Mouse (Mus musculus) intestine, embryonic 14.5 days (tissue): ENCODE measurements at regions not wholly inside any gene's neighbourhood (a gene's known extent, or its start where the extent isn't known, plus 50 kb on each side); places are given as distances from the start of the nearest gene placed in this dataset.

Source experiments
- ATAC-seq: fragments of 200-750 bp; cut with Nextera tagmentation; replicated peaks from 2 replicates; pipeline ENCODE4 v1.8.0; 2017; ENCODE audit warnings: low read depth, moderate number of reproducible peaks, moderate TSS enrichment, moderate library complexity; ENCODE audit not compliant: low FRiP score, low TSS enrichment
- DNase-seq: peaks from one replicate; pipeline ENCODE4 v3.0.0-alpha.2; 2018; ENCODE audit warnings: low spot score
- H3K27ac ChIP-seq: fragments of 300-500 bp; sonication (generic); 2 replicates; pipeline ENCODE4 v1.5.1; 2014; ENCODE audit warnings: low read depth, mild to moderate bottlenecking, control low read depth
- H3K27me3 ChIP-seq: fragments of 300-500 bp; sonication (generic); replicated peaks from 2 replicates; pipeline ENCODE4 v1.6.1; 2014; ENCODE audit warnings: low read length, control low read depth; ENCODE audit not compliant: control insufficient read depth, insufficient read depth
- H3K36me3 ChIP-seq: fragments of 300-500 bp; sonication (generic); 2 replicates; pipeline ENCODE4 v1.6.1; 2014; ENCODE audit warnings: low read length, control low read depth; ENCODE audit not compliant: control insufficient read depth, insufficient read depth
- H3K4me1 ChIP-seq: fragments of 300-500 bp; sonication (generic); replicated peaks from 2 replicates; pipeline ENCODE4 v1.6.1; 2014; ENCODE audit warnings: low read length, control low read depth, mixed read lengths; ENCODE audit not compliant: control insufficient read depth, insufficient read depth
- H3K4me2 ChIP-seq: fragments of 300-500 bp; sonication (generic); 2 replicates; pipeline ENCODE4 v1.6.1; 2014; ENCODE audit warnings: low read length
- H3K4me3 ChIP-seq: fragments of 300-500 bp; sonication (generic); 2 replicates; pipeline ENCODE4 v1.5.1; 2014; ENCODE audit warnings: low read depth, low read length, control low read depth, mixed read lengths
- H3K9ac ChIP-seq: fragments of 300-500 bp; sonication (generic); 2 replicates; pipeline ENCODE4 v1.6.1; 2014; ENCODE audit warnings: mild to moderate bottlenecking, low read length
- H3K9me3 ChIP-seq: fragments of 300-500 bp; sonication (generic); 2 replicates; pipeline ENCODE4 v1.6.1; 2016; ENCODE audit warnings: low read length, control low read depth; ENCODE audit not compliant: control insufficient read depth
- WGBS: fragments of 180-500 bp; shearing (Covaris S2); extraction: QIAGEN DNeasy Blood & Tissue Kit; methylation state at CpG from one replicate; pipeline ENCODE4 v1.1.7; 2014; 5-methylcytosine and 5-hydroxymethylcytosine counted together

DNA sequence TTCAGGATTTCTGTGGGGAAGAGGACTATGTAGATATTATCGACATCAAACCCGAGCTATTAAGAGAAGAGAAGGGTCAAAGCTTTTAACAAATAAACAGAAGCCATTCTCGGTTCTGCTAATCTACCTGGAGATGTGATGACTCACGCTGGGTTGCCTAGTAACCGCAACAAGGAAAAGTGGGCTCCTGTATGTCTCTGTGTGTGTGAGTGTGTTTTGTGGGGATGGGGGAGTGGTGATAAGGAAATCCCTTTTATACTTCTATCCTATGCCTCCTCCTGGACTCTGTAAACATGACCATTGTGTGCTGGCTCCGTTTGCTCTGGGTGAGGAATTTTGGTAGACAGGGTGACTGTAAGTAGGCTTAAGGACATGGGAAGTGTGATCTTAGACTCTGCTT lies 361.3 kb upstream of the Gm10131 start:
- 20% methylated on average over 6 of the region's 6 CpGs for WGBS
- Histone ChIP-seq H3K27ac (no peak overlapping the region), H3K27me3 (no peaks in the 10 kb centered on the region), H3K4me3 (no peak overlapping the region), H3K9me3 (no peaks in the 10 kb centered on the region), H3K9ac (no peak overlapping the region), H3K4me1 (peaks cover 19% of the 10 kb centered on the region), H3K4me2 (peak overlapping the region; percentile 11; the same call in 1 of the 2 replicates), H3K36me3 (no peaks in the 10 kb centered on the region)
- ATAC-seq (peak; percentile 87), DNase-seq (no peak)

DNA sequence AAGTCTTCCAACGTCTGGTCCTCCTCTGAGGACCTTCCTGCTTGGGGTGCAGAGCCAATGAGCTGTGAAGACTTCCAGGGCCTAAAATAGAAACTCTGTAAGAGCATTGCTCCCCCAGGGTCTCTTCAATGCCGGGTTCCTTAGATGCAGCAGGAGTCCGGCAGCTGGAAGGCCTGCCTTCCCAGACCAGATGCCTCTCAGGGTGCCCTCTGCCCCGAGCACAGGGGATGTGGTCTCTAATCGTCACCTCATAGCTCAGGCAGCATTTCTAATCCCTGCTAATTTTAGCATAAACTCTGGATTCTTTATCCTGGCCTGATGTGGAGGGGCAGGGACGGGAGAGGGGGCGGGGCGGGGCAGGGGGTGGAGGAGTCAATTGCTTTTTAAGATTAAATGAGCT lies 360.9 kb upstream of the Gm10131 start:
- ATAC-seq (peak; percentile 58; the same call in 1 of the 2 replicates), DNase-seq (no peak)
- H3K27ac ChIP-seq, result no peak overlapping the region
- H3K4me1 ChIP-seq, result peaks cover 19% of the 10 kb centered on the region
- no peaks in the 10 kb centered on the region for H3K9me3 ChIP-seq
- H3K9ac ChIP-seq, result no peak overlapping the region
- H3K4me3 ChIP-seq, result no peak overlapping the region
- H3K36me3 ChIP-seq, result no peaks in the 10 kb centered on the region
- WGBS, result 28% methylated on average over 8 of the region's 8 CpGs
- peak overlapping the region; percentile 11; the same call in 1 of the 2 replicates for H3K4me2 ChIP-seq
- H3K27me3 ChIP-seq, result no peaks in the 10 kb centered on the region

DNA sequence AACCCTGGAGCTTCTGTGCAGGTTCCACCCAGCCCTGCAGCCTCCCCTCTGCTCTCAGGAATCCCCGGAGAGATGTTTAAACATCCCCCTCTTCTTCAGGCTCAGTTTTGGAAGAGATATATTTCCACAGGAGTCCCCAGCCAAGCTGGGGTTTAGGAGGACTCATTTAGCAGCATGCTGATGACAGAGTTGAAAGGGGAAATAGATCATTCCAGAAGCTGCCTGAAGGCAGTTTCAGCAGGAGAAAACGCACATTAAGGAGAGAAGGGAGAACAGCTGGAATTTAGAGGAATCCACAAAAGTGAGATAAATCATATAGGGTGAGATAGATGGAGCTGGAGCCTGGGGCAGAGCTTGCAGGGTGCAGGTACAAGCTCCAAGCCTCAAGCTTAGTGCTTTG lies 357.6 kb upstream of the Gm10131 start:
- no peak for ATAC-seq
- WGBS, result 29% methylated on average over 2 of the region's 2 CpGs
- no peak overlapping the region for H3K27ac ChIP-seq
- no peaks in the 10 kb centered on the region for H3K36me3 ChIP-seq
- no peak overlapping the region for H3K4me3 ChIP-seq
- no peak for DNase-seq
- H3K27me3 ChIP-seq, result no peaks in the 10 kb centered on the region
- H3K9ac ChIP-seq, result no peak overlapping the region
- H3K4me1 ChIP-seq, result peaks cover 19% of the 10 kb centered on the region
- H3K4me2 ChIP-seq, result no peak overlapping the region
- H3K9me3 ChIP-seq, result 0 out of 2 replicates have a peak, but pooled peaks cover 3% of the 10 kb centered on the region

DNA sequence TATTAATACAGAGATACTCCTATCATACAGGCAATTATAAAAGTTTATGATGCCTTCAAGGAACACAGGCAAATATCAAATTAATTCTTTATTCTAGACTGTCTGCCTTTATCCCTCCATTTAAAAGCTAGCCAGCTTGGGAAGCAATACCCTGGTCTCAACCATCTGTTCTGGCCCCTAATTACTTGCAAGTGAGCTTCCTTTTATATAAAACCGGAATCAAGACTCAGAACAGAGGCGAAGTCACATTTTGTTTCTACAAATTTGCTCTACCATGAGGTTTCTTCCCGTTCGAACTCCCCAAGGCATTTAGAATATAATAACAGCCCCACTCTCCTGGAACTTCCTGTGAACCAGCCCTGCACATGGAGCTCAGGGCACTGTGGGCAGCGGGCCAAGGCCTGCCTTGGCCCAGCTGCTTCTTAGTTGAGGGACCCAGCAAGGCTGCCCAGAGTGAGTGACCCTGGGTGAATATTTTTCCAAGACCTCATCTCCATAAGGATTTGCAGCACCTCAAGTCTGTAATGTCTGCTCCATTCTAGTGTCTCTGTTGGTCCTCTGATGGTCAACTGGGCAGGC lies 355.3 kb upstream of the Gm10131 start:
- H3K4me1 ChIP-seq, result peaks cover 8% of the 10 kb centered on the region
- whole genome bisulfite sequencing, result 72% methylated on average over 5 of the region's 5 CpGs
- H3K27me3 ChIP-seq, result no peaks in the 10 kb centered on the region
- no peaks in the 10 kb centered on the region for H3K36me3 ChIP-seq
- no peak overlapping the region for H3K9ac ChIP-seq
- ATAC-seq (no peak), DNase-seq (no peak)
- H3K27ac ChIP-seq, result no peak overlapping the region
- no peak overlapping the region for H3K4me3 ChIP-seq
- no peak overlapping the region for H3K4me2 ChIP-seq
- H3K9me3 ChIP-seq, result 0 out of 2 replicates have a peak, but pooled peaks cover 3% of the 10 kb centered on the region

DNA sequence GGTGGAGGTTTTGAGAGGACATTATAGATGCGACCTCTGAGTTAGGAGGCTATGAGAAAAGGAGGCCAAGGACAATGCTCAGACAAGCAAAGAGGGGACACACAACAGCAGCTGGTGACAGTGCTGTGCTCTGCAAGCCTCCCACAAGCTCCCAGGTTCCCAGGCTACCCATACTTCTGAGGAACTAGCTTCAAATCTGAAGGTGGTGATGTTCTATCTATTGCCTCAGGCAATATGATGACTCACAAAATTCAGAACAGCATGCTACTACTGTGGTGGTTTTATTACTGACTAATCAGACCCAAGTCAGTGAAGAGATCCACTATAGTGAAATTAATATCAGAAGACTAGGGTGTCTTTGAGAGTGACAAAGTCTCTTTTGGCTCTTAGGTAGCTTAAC lies 353.9 kb upstream of the Gm10131 start:
- WGBS, result 86% methylated on average over 1 of the region's 1 CpGs
- Histone ChIP-seq H3K4me1 (peaks cover 8% of the 10 kb centered on the region), H3K9me3 (0 out of 2 replicates have a peak, but pooled peaks cover 6% of the 10 kb centered on the region), H3K27me3 (no peaks in the 10 kb centered on the region), H3K4me3 (no peak overlapping the region), H3K36me3 (no peaks in the 10 kb centered on the region), H3K4me2 (no peak overlapping the region), H3K9ac (no peak overlapping the region), H3K27ac (no peak overlapping the region)
- DNase-seq, result no peak
- ATAC-seq, result no peak

DNA sequence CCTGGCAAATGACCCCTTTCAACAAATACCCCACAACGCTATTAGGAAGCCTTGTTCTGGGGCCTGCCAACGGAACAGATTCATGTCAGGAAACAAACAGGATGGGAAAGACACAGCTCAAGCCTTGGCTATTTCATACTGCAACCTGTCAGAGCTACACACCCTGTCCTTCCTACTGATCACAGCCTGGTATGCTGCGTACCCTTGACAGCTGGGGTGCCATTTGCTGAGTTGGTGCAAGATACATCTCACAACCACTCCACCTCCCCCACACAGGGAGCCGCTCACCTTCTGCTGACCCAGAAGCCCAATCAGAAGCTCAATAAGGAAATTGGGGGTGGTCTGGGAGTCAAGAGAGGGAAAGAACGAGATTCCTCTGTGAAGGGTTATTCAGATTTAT lies 350.7 kb upstream of the Gm10131 start:
- Histone ChIP-seq H3K4me3 (no peak overlapping the region), H3K9ac (no peak overlapping the region), H3K36me3 (no peaks in the 10 kb centered on the region), H3K27ac (no peak overlapping the region), H3K27me3 (no peaks in the 10 kb centered on the region), H3K4me1 (no peaks in the 10 kb centered on the region), H3K9me3 (0 out of 2 replicates have a peak, but pooled peaks cover 6% of the 10 kb centered on the region), H3K4me2 (no peak overlapping the region)
- ATAC-seq (no peak), DNase-seq (no peak)
- 62% methylated on average over 5 of the region's 5 CpGs for WGBS

DNA sequence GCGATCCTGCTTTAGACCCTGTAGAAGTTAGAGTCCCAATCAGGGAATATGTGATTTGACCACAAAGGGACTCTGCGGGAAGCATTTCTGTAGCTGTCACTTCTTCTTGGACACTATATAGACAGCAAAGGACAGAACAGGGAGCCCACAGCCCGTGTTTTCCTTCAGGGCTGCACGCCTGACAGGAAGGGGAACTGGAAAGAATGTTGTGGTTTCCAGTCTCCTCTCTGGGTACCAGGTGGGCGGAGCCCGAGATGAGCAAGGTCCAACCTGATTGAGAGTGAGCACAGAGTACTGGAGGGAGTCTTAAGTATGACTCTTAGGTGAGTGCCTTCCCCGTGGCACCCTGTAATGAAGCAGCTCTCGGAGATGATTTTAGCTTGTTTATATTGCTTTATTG lies 346.8 kb upstream of the Gm10131 start:
- Histone ChIP-seq H3K9me3 (0 out of 2 replicates have a peak, but pooled peaks cover 3% of the 10 kb centered on the region), H3K27ac (no peak overlapping the region), H3K27me3 (no peaks in the 10 kb centered on the region), H3K4me3 (no peak overlapping the region), H3K36me3 (no peaks in the 10 kb centered on the region), H3K4me1 (no peaks in the 10 kb centered on the region), H3K9ac (no peak overlapping the region), H3K4me2 (no peak overlapping the region)
- DNase-seq (no peak), ATAC-seq (no peak)
- WGBS, result 74% methylated on average over 8 of the region's 8 CpGs

DNA sequence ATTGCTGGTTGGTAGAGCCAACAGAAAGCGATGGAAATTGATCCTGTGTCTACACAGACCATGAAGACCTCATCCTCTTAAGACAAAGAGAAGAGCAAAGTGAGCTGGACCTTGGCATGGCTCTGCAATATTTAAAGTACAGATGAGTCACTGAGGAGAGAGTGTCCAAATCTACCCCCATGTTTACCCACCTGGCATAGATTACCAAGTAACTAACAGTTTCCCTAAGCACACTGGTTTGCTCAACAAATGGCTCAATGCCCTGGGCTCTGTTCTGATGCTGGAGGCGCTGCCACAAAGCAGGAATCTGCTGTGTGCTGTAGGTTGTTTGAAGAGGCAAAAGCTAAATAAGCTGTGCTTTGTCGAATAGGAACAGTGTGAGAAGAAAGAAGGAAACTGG lies 345.0 kb upstream of the Gm10131 start:
- no peak overlapping the region for H3K27ac ChIP-seq
- no peak overlapping the region for H3K4me2 ChIP-seq
- H3K27me3 ChIP-seq, result no peaks in the 10 kb centered on the region
- H3K9ac ChIP-seq, result no peak overlapping the region
- 0 out of 2 replicates have a peak, but pooled peaks cover 7% of the 10 kb centered on the region for H3K9me3 ChIP-seq
- no peak for DNase-seq
- peaks cover 1% of the 10 kb centered on the region; the same call in 1 of the 2 replicates for H3K4me1 ChIP-seq
- no peak for ATAC-seq
- no peak overlapping the region for H3K4me3 ChIP-seq
- 68% methylated on average over 3 of the region's 3 CpGs for WGBS
- H3K36me3 ChIP-seq, result no peaks in the 10 kb centered on the region

DNA sequence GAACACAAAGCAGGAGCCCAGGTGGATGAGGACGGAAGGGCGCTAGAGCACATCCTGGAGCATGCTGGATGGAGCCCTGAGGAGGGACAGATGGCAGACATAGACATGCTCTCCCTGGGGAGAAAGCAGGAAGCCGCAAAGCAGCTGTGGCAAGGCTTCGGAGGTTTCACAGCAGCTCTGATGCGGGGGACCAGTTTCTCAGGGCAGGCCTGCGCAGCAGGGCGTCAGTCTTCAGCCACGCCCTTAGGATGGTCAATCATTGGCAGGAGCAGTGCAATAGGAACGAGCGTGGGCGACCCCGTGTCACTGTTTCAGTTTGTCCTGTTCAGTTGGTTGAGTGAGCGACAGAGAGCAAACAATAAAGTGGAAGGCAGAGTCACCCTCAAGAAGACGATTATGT lies 343.8 kb upstream of the Gm10131 start:
- 72% methylated on average over 14 of the region's 14 CpGs for WGBS
- no peak overlapping the region for H3K9ac ChIP-seq
- peaks cover 3% of the 10 kb centered on the region; the same call in 1 of the 2 replicates for H3K4me1 ChIP-seq
- H3K27ac ChIP-seq, result no peak overlapping the region
- no peak overlapping the region for H3K4me3 ChIP-seq
- H3K36me3 ChIP-seq, result no peaks in the 10 kb centered on the region
- ATAC-seq, result 0 out of 2 replicates have a peak, but pooled peaks have one; percentile 53
- DNase-seq, result no peak
- 0 out of 2 replicates have a peak, but pooled peaks cover 3% of the 10 kb centered on the region for H3K9me3 ChIP-seq
- H3K27me3 ChIP-seq, result no peaks in the 10 kb centered on the region
- H3K4me2 ChIP-seq, result no peak overlapping the region
